Mouse (Mus musculus) limb, embryonic 14.5 days (tissue): ENCODE data around the gene Rap1gap2. TPM values are rescaled to one million over a fixed set of nuclear protein-coding genes. Genes with fewer than 3 reads are reported as not detected.

Experiments
- ATAC-seq: fragments of 200-750 bp; cut with Nextera tagmentation; 2 replicates; pipeline ENCODE4 v1.8.0; 2017; ENCODE audit warnings: low read depth, moderate number of reproducible peaks, moderate TSS enrichment; ENCODE audit not compliant: low FRiP score
- DNase-seq: peaks from one replicate; pipeline ENCODE4 v3.0.0-alpha.2; 2015; ENCODE audit warnings: low spot score
- H3K27ac ChIP-seq: fragments of 300-500 bp; sonication (generic); replicated peaks from 2 replicates; pipeline ENCODE4 v1.5.1; 2014; ENCODE audit warnings: low read depth, mild to moderate bottlenecking, low read length, moderate library complexity, mixed read lengths
- H3K27me3 ChIP-seq: fragments of 300-500 bp; sonication (generic); 2 replicates; pipeline ENCODE4 v1.6.1; 2014; ENCODE audit warnings: low read length, mixed read lengths; ENCODE audit not compliant: control insufficient read depth, insufficient read depth
- H3K36me3 ChIP-seq: fragments of 300-500 bp; sonication (generic); 2 replicates; pipeline ENCODE4 v1.6.1; 2014; ENCODE audit warnings: mild to moderate bottlenecking, low read length, moderate library complexity, mixed read lengths; ENCODE audit not compliant: control insufficient read depth, insufficient read depth
- H3K4me1 ChIP-seq: fragments of 300-500 bp; sonication (generic); 2 replicates; pipeline ENCODE4 v1.6.1; 2014; ENCODE audit warnings: antibody characterized with exemption, low read length, mixed read lengths; ENCODE audit not compliant: control insufficient read depth, insufficient read depth
- H3K4me2 ChIP-seq: fragments of 300-500 bp; sonication (generic); replicated peaks from 2 replicates; pipeline ENCODE4 v1.6.1; 2014; ENCODE audit warnings: low read depth, mild to moderate bottlenecking, low read length, moderate library complexity; ENCODE audit not compliant: severe bottlenecking
- H3K4me3 ChIP-seq: fragments of 300-500 bp; sonication (generic); replicated peaks from 2 replicates; pipeline ENCODE4 v1.5.1; 2014; ENCODE audit warnings: low read length
- H3K9ac ChIP-seq: fragments of 300-500 bp; sonication (generic); 2 replicates; pipeline ENCODE4 v1.6.1; 2014; ENCODE audit warnings: mild to moderate bottlenecking, low read depth, low read length, moderate library complexity; ENCODE audit not compliant: severe bottlenecking
- H3K9me3 ChIP-seq: fragments of 300-500 bp; sonication (generic); 2 replicates; pipeline ENCODE4 v1.6.1; 2016; ENCODE audit warnings: low read length; ENCODE audit not compliant: control insufficient read depth
- POLR2A ChIP-seq: fragments of 200-500 bp; IDR thresholded peaks from 2 replicates; pipeline ENCODE4 v1.8.0; 2012; ENCODE audit warnings: inconsistent platforms, mild to moderate bottlenecking, moderate library complexity, borderline replicate concordance; ENCODE audit not compliant: insufficient read depth, insufficient read length; ENCODE audit errors: extremely low read depth
- WGBS: fragments of 180-500 bp; shearing (Covaris S2); extraction: QIAGEN DNeasy Blood & Tissue Kit; methylation state at CpG from one replicate; pipeline ENCODE4 v1.1.7; 2014; 5-methylcytosine and 5-hydroxymethylcytosine counted together
- polyA plus RNA-seq, 2 experiments: library from polyadenylated mRNA; depleted of rRNA in 1 of 2; stranded (reverse) in 1 of 2; unstranded in 1 of 2; fragments of >200 nt; fragmentation: Nextera tagmentation in 1 of 2; extraction: Ambion mirVana in 1 of 2; gene quantifications; 2 replicates each; pipeline versions ENCODE4 v1.2.1 to v1.2.3; 2012 to 2014

The Rap1gap2 gene
- polyA plus RNA-seq, 2 experiments: 1.1 to 4.1 TPM

GRCm38 (mm10) chr11:74574768-74575434, 35.8 kb downstream of the Rap1gap2 start:
- DNase-seq (no peak), ATAC-seq (no peak)
- Histone ChIP-seq H3K4me2 (no peak overlapping the region), H3K27me3 (no peaks in the 10 kb centered on the region), H3K4me3 (no peak overlapping the region), H3K9me3 (no peaks in the 10 kb centered on the region), H3K27ac (no peak overlapping the region), H3K36me3 (no peaks in the 10 kb centered on the region), H3K4me1 (no peaks in the 10 kb centered on the region), H3K9ac (no peak overlapping the region)
- no peak for TF ChIP-seq POLR2A
- 74% methylated on average over 4 of the region's 4 CpGs for WGBS

DNA sequence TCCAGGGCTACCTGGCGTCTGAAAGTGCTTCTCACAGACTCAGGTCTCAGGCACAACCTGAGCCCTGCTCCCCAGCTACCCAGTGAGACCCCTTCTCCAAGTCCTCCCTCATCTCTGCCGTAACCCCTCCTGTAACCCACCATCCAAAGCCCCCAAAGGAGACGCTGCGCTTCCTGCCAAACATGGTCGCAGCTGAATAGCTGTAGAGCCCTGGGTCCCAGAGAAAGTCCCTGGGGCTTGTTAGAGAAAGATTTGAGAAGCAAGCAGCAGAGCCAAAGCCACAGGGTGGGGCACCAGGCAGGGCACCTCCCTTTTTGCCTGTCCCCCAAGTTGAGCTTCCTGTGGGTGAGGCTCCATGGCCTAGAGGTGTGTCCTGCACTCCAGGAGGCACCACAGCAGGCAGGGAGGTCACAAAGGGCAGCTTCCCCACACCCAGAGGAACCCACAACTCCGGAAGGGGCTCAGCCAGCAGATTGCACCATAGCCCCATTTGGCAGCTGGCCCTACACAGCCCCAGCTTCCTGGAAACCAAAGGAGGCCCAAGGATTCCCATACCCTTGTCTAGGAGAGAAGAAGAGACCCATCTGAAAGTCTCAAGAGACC, 38.2 kb downstream of the Rap1gap2 start:
- no peak overlapping the region for H3K27ac ChIP-seq
- no peak overlapping the region for H3K4me2 ChIP-seq
- no peak overlapping the region for H3K4me3 ChIP-seq
- no peaks in the 10 kb centered on the region for H3K36me3 ChIP-seq
- ATAC-seq (no peak), DNase-seq (no peak)
- no peak overlapping the region for H3K9ac ChIP-seq
- WGBS: 66% methylated on average over 6 of the region's 6 CpGs
- H3K27me3 ChIP-seq: no peaks in the 10 kb centered on the region
- H3K9me3 ChIP-seq: no peaks in the 10 kb centered on the region
- H3K4me1 ChIP-seq: no peaks in the 10 kb centered on the region
- TF ChIP-seq POLR2A: no peak

- no peaks in the 10 kb centered on the region for H3K27me3 ChIP-seq
- 64% methylated on average over 6 of the region's 6 CpGs for WGBS
- no peak overlapping the region for H3K4me3 ChIP-seq
- no peak overlapping the region for H3K9ac ChIP-seq
- no peaks in the 10 kb centered on the region for H3K36me3 ChIP-seq
- H3K9me3 ChIP-seq: no peaks in the 10 kb centered on the region
- TF ChIP-seq POLR2A: no peak
- no peaks in the 10 kb centered on the region for H3K4me1 ChIP-seq
- no peak overlapping the region for H3K4me2 ChIP-seq
- ATAC-seq: no peak
- no peak overlapping the region for H3K27ac ChIP-seq
- DNase-seq: no peak
Measured at GRCm38 (mm10) chr11:74569735-74570134, 41.0 kb downstream of the Rap1gap2 start.

DNA sequence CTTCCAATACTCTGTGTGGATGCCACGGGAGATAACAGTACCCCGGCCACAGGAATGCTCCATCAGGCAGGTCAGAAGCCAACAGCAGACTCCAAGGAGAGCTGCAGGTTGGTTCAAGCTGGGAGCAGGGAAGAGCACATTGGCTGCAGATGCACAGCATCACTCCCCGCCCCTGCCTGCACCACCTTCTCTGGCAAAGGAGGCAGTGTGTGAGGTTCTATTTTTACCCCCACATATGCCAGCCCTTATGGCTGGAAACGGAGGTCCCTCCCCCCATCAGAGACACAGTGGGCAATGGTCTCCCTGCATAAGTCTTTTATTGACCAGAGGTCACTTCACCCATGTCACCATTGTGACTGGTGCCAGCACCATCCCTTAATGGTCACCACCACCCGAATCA, 42.3 kb downstream of the Rap1gap2 start:
- no peak for ATAC-seq
- no peak overlapping the region for H3K4me3 ChIP-seq
- no peak for DNase-seq
- no peaks in the 10 kb centered on the region for H3K36me3 ChIP-seq
- no peaks in the 10 kb centered on the region for H3K27me3 ChIP-seq
- no peaks in the 10 kb centered on the region for H3K4me1 ChIP-seq
- no peak overlapping the region for H3K4me2 ChIP-seq
- TF ChIP-seq POLR2A: no peak
- no peaks in the 10 kb centered on the region for H3K9me3 ChIP-seq
- WGBS: 82% methylated on average over 5 of the region's 5 CpGs
- no peak overlapping the region for H3K9ac ChIP-seq
- no peak overlapping the region for H3K27ac ChIP-seq

DNA sequence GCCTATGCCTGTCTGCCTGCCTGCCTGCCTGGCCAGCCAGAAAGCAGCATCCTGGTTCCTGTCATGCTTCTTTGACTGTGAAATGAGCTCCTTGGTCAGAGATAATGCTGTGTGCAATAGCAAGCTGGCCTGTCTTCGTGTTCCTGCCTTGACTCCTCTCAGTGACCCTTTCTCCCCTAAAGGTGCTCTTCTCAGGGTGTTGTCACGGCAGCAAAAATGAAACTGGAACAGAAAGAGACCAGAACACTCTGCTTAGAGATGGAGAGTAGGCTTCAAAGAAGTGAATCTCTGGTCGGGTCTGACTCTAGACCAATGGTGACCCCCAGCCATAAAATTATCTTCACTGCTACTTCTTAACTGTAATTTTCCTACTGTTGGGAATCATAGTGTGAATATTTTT, 42.7 kb downstream of the Rap1gap2 start:
- WGBS: 74% methylated on average over 3 of the region's 3 CpGs
- TF ChIP-seq POLR2A: no peak
- H3K27me3 ChIP-seq: no peaks in the 10 kb centered on the region
- no peaks in the 10 kb centered on the region for H3K4me1 ChIP-seq
- H3K27ac ChIP-seq: no peak overlapping the region
- no peaks in the 10 kb centered on the region for H3K9me3 ChIP-seq
- no peak overlapping the region for H3K4me2 ChIP-seq
- DNase-seq (no peak), ATAC-seq (no peak)
- H3K4me3 ChIP-seq: no peak overlapping the region
- H3K9ac ChIP-seq: no peak overlapping the region
- no peaks in the 10 kb centered on the region for H3K36me3 ChIP-seq
